Mouse (Mus musculus): Measurements from ENCODE around the gene Tacc3. TPM values are rescaled to one million over a fixed set of nuclear protein-coding genes. Genes with fewer than 3 reads are reported as not detected.

Tacc3 gene
- polyA plus RNA-seq, 1 experiment, result 54.1 TPM

DNA sequence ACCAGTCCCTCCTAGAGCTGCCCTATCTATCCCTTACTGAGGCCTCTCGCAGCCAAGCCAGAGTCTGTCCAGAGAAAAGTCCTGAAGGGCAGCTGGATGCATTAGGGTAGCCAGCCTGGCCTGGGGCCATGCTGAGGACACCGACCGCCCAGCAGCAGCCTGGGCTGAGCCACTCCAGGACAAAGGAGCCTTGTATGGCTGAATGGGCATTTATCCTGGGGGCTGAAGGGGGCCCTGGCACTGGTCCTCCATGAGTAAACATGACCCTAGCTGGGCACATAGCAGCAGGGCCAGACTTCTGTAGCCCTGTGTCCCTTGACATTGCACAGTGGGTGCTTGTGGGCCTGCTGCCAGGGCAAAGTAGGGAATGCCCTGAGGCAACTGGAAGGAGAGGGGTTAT is 16.5 kb downstream of the Tacc3 start:
- no peaks in the 10 kb centered on the region for H3K79me2 ChIP-seq (ENCODE audit: control insufficient read depth, insufficient read depth)
- no peak overlapping the region for H3ac ChIP-seq (ENCODE audit: control insufficient read depth, insufficient read length)
- H3K4me2 ChIP-seq (ENCODE audit: low read depth), result no peak overlapping the region
- TF ChIP-seq TCF3 (IDR thresholded peaks at IDR 0.05; ENCODE audit: insufficient read length, low read depth) (no peak), POLR2AphosphoS2 (IDR thresholded peaks at IDR 0.05; ENCODE audit: insufficient read length, low read depth) (peak; percentile 58), SRF (IDR thresholded peaks at IDR 0.05; ENCODE audit: control insufficient read depth, insufficient read length, low read depth) (no peak), E2F4 (IDR thresholded peaks at IDR 0.05; ENCODE audit: insufficient read depth) (no peak), CEBPB (IDR thresholded peaks at IDR 0.05; ENCODE audit: insufficient read depth, poor library complexity, severe bottlenecking) (no peak)
- no peak overlapping the region for H3K4me3 ChIP-seq
- no peaks in the 10 kb centered on the region for H3K27me3 ChIP-seq (ENCODE audit: control insufficient read depth, insufficient read depth, insufficient read length)
- H3K36me3 ChIP-seq (ENCODE audit: control insufficient read depth, insufficient read depth), result peaks cover 2% of the 10 kb centered on the region

GRCm38 (mm10) chr5:33675964-33676363 is 18.0 kb downstream of the Tacc3 start:
- Histone ChIP-seq H3K4me3 (no peak overlapping the region), H3ac (ENCODE audit: control insufficient read depth, insufficient read length) (no peak overlapping the region), H3K79me2 (ENCODE audit: control insufficient read depth, insufficient read depth) (no peaks in the 10 kb centered on the region), H3K27me3 (ENCODE audit: control insufficient read depth, insufficient read depth, insufficient read length) (no peaks in the 10 kb centered on the region), H3K36me3 (ENCODE audit: control insufficient read depth, insufficient read depth) (no peaks in the 10 kb centered on the region), H3K4me2 (ENCODE audit: low read depth) (no peak overlapping the region)
- no peak for TF ChIP-seq E2F4 (IDR thresholded peaks at IDR 0.05; ENCODE audit: insufficient read depth)
- no peak for TF ChIP-seq MYOG (IDR thresholded peaks at IDR 0.05; ENCODE audit: control insufficient read depth in 1 of 3, insufficient read depth in 1 of 3, insufficient read length in 2 of 3, low read depth in 2 of 3)
- TF ChIP-seq REST (IDR thresholded peaks at IDR 0.05; ENCODE audit: insufficient read depth, insufficient read length), result no peak
- TF ChIP-seq POLR2AphosphoS2 (IDR thresholded peaks at IDR 0.05; ENCODE audit: insufficient read length, low read depth), result no peak
- no peak for TF ChIP-seq SRF (IDR thresholded peaks at IDR 0.05; ENCODE audit: control insufficient read depth, insufficient read length, low read depth)
- no peak for TF ChIP-seq POLR2A (IDR thresholded peaks at IDR 0.05; ENCODE audit: insufficient read length, low read depth)
- no peak for TF ChIP-seq MYOD1 (IDR thresholded peaks at IDR 0.05; ENCODE audit: control insufficient read depth in 1 of 3, insufficient read length in 2 of 3, low read depth in 2 of 3)
- no peak for TF ChIP-seq USF1 (IDR thresholded peaks at IDR 0.05; ENCODE audit: low read depth)
- no peak for TF ChIP-seq MAX (IDR thresholded peaks at IDR 0.05; ENCODE audit: low read depth)
- TF ChIP-seq TCF12 (IDR thresholded peaks at IDR 0.05; ENCODE audit: insufficient read depth, poor library complexity, severe bottlenecking), result no peak
- TF ChIP-seq TCF3 (IDR thresholded peaks at IDR 0.05; ENCODE audit: insufficient read length, low read depth), result no peak
- TF ChIP-seq CEBPB (IDR thresholded peaks at IDR 0.05; ENCODE audit: insufficient read depth, poor library complexity, severe bottlenecking), result no peak

DNA sequence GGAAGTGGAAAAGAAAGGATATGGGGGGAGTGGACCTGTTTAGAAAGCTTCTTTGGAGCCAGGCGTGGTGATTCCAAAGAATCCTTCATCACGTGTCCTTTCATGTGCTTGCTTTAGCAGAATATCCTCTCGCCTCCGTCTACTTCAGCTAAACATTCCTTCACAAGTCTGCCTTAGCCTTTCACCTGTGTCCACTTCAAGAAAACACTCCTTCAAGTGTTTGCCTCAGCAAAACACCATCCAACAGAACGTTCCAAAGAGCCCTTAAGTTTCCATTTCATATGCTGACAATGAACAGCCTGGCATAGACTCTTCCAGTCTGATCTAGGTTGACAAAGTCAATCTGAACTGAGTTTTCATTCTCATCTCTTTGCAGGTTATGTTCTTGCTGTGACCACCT is 20.3 kb downstream of the Tacc3 start:
- no peak overlapping the region for H3K4me3 ChIP-seq
- H3K36me3 ChIP-seq (ENCODE audit: control insufficient read depth, insufficient read depth), result no peaks in the 10 kb centered on the region
- no peak overlapping the region for H3K4me2 ChIP-seq (ENCODE audit: low read depth)
- no peak overlapping the region for H3ac ChIP-seq (ENCODE audit: control insufficient read depth, insufficient read length)
- no peak for TF ChIP-seq TCF3 (IDR thresholded peaks at IDR 0.05; ENCODE audit: insufficient read length, low read depth)
- no peak for TF ChIP-seq TCF12 (IDR thresholded peaks at IDR 0.05; ENCODE audit: insufficient read depth, poor library complexity, severe bottlenecking)
- no peak for TF ChIP-seq POLR2A (IDR thresholded peaks at IDR 0.05; ENCODE audit: insufficient read length, low read depth)
- TF ChIP-seq MYOG (IDR thresholded peaks at IDR 0.05; ENCODE audit: control insufficient read depth in 1 of 3, insufficient read depth in 1 of 3, insufficient read length in 2 of 3, low read depth in 2 of 3), result no peak
- no peak for TF ChIP-seq E2F4 (IDR thresholded peaks at IDR 0.05; ENCODE audit: insufficient read depth)
- no peak for TF ChIP-seq USF1 (IDR thresholded peaks at IDR 0.05; ENCODE audit: low read depth)
- no peak for TF ChIP-seq SRF (IDR thresholded peaks at IDR 0.05; ENCODE audit: control insufficient read depth, insufficient read length, low read depth)
- no peak for TF ChIP-seq MYOD1 (IDR thresholded peaks at IDR 0.05; ENCODE audit: control insufficient read depth in 1 of 3, insufficient read length in 2 of 3, low read depth in 2 of 3)
- no peak for TF ChIP-seq POLR2AphosphoS2 (IDR thresholded peaks at IDR 0.05; ENCODE audit: insufficient read length, low read depth)
- no peak for TF ChIP-seq MAX (IDR thresholded peaks at IDR 0.05; ENCODE audit: low read depth)
- no peak for TF ChIP-seq REST (IDR thresholded peaks at IDR 0.05; ENCODE audit: insufficient read depth, insufficient read length)
- TF ChIP-seq CEBPB (IDR thresholded peaks at IDR 0.05; ENCODE audit: insufficient read depth, poor library complexity, severe bottlenecking), result no peak
- no peaks in the 10 kb centered on the region for H3K27me3 ChIP-seq (ENCODE audit: control insufficient read depth, insufficient read depth, insufficient read length)
- H3K79me2 ChIP-seq (ENCODE audit: control insufficient read depth, insufficient read depth), result no peaks in the 10 kb centered on the region

DNA sequence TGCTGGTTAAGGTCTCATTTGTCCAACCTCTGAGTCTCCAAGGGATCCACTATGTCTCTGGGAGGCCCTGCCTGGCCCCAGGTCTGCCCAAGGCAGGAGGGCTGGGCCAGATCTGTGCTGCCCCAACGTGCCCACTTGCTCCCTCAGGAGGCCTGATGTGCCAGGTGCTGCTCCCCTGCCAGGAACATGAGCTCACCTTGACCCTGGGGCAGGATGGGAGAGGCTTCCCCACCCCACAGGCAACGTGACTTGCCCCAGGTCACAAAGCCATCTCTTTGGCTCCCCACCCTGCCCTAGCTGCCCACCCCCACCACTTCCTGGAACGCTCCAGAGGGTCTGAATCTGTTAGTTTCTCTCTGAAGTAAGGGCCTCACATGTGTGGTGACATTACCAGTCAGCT is 23.1 kb downstream of the Tacc3 start:
- H3K4me2 ChIP-seq (ENCODE audit: low read depth), result no peak overlapping the region
- no peak overlapping the region for H3ac ChIP-seq (ENCODE audit: control insufficient read depth, insufficient read length)
- no peak overlapping the region for H3K4me3 ChIP-seq
- TF ChIP-seq SRF (IDR thresholded peaks at IDR 0.05; ENCODE audit: control insufficient read depth, insufficient read length, low read depth), result no peak
- TF ChIP-seq TCF12 (IDR thresholded peaks at IDR 0.05; ENCODE audit: insufficient read depth, poor library complexity, severe bottlenecking), result no peak
- TF ChIP-seq E2F4 (IDR thresholded peaks at IDR 0.05; ENCODE audit: insufficient read depth), result no peak
- TF ChIP-seq MYOD1 (IDR thresholded peaks at IDR 0.05; ENCODE audit: control insufficient read depth in 1 of 3, insufficient read length in 2 of 3, low read depth in 2 of 3), result no peak
- no peak for TF ChIP-seq POLR2A (IDR thresholded peaks at IDR 0.05; ENCODE audit: insufficient read length, low read depth)
- no peak for TF ChIP-seq REST (IDR thresholded peaks at IDR 0.05; ENCODE audit: insufficient read depth, insufficient read length)
- no peak for TF ChIP-seq USF1 (IDR thresholded peaks at IDR 0.05; ENCODE audit: low read depth)
- TF ChIP-seq POLR2AphosphoS2 (IDR thresholded peaks at IDR 0.05; ENCODE audit: insufficient read length, low read depth), result no peak
- no peak for TF ChIP-seq MYOG (IDR thresholded peaks at IDR 0.05; ENCODE audit: control insufficient read depth in 1 of 3, insufficient read depth in 1 of 3, insufficient read length in 2 of 3, low read depth in 2 of 3)
- TF ChIP-seq CEBPB (IDR thresholded peaks at IDR 0.05; ENCODE audit: insufficient read depth, poor library complexity, severe bottlenecking), result no peak
- TF ChIP-seq MAX (IDR thresholded peaks at IDR 0.05; ENCODE audit: low read depth), result no peak
- TF ChIP-seq TCF3 (IDR thresholded peaks at IDR 0.05; ENCODE audit: insufficient read length, low read depth), result no peak
- no peaks in the 10 kb centered on the region for H3K36me3 ChIP-seq (ENCODE audit: control insufficient read depth, insufficient read depth)
- H3K79me2 ChIP-seq (ENCODE audit: control insufficient read depth, insufficient read depth), result no peaks in the 10 kb centered on the region
- H3K27me3 ChIP-seq (ENCODE audit: control insufficient read depth, insufficient read depth, insufficient read length), result no peaks in the 10 kb centered on the region
